ENCODE assay signal across 26 mouse cellular contexts in the genomic region with DNA sequence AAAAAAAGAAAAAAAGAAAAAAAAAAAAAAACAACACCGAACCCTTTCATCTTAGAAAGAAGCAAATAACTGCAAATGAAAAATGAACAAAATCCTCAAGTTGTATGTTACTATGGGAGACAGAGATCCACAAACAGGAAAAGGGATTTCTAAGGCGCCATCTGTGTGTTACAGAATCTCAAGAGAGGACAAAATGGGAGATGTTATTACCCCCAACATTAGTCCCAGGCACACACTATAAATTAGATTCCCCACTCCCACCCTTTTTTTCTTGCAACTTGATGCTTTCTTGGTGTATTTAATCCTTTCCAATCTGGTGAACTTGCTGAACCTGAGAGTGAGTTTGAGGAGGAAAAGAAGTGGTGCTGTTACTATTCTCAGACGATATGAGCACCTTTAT.
"Had no signal": no experiment of that assay in that cellular context is flagged by ENCODE, and none has a peak within 500 bp of the region (broad histone marks: within the 10 kb centered on the region; RNA-seq: fewer than 3 reads in every experiment).

No protein-coding gene starts in this region.

- H3K27me3 ChIP-seq: embryonic facial prominence, embryonic 12.5 days; embryonic facial prominence, embryonic 13.5 days; embryonic facial prominence, embryonic 15.5 days; forebrain, embryonic 13.5 days; forebrain, embryonic 15.5 days had no signal

- H3K36me3 ChIP-seq: embryonic facial prominence, embryonic 10.5 days; embryonic facial prominence, embryonic 12.5 days; embryonic facial prominence, embryonic 13.5 days; embryonic facial prominence, embryonic 15.5 days; forebrain, embryonic 10.5 days; forebrain, embryonic 15.5 days had no signal

- H3K9me3 ChIP-seq: embryonic facial prominence, embryonic 10.5 days; embryonic facial prominence, embryonic 12.5 days; embryonic facial prominence, embryonic 13.5 days; embryonic facial prominence, embryonic 15.5 days; forebrain, embryonic 10.5 days; forebrain, embryonic 13.5 days; forebrain, embryonic 15.5 days had no signal

- H3K27ac ChIP-seq: embryonic facial prominence, embryonic 10.5 days; embryonic facial prominence, embryonic 12.5 days; embryonic facial prominence, embryonic 13.5 days; embryonic facial prominence, embryonic 15.5 days; forebrain, embryonic 10.5 days; forebrain, embryonic 13.5 days; forebrain, embryonic 15.5 days; gastrocnemius, adult 2 months; heart, adult 2 months had no signal

- H3K9ac ChIP-seq: embryonic facial prominence, embryonic 12.5 days; embryonic facial prominence, embryonic 13.5 days; embryonic facial prominence, embryonic 15.5 days; forebrain, embryonic 13.5 days; forebrain, embryonic 15.5 days had no signal

- ATAC-seq: forebrain, embryonic 13.5 days; forebrain, embryonic 14.5 days; forebrain, embryonic 15.5 days; forebrain, embryonic 16.5 days had no signal

- H3K4me2 ChIP-seq: embryonic facial prominence, embryonic 12.5 days; embryonic facial prominence, embryonic 13.5 days; embryonic facial prominence, embryonic 15.5 days; forebrain, embryonic 13.5 days; forebrain, embryonic 15.5 days had no signal

- DNase-seq: cerebellum, adult 2 months; cerebellum, adult 8-10 months; cerebellum, adult 9-10 months; cerebellum, adult 9-11 months; cerebellum, postnatal 10 days; cerebellum, postnatal 14 days; cerebellum, postnatal 25 days; cerebellum, postnatal 36 days; embryo, embryonic 11 days; gastrocnemius, adult 2 months; gastrocnemius, postnatal 10 days; gastrocnemius, postnatal 14 days; gastrocnemius, postnatal 25 days; gastrocnemius, postnatal 36 days; heart, adult 18-20 months; heart, adult 2 months had no signal

- H3K4me3 ChIP-seq: embryonic facial prominence, embryonic 10.5 days; embryonic facial prominence, embryonic 12.5 days; embryonic facial prominence, embryonic 13.5 days; embryonic facial prominence, embryonic 15.5 days; erythroblast, embryonic 14.5 days; forebrain, embryonic 10.5 days; forebrain, embryonic 13.5 days; forebrain, embryonic 15.5 days; gastrocnemius, adult 2 months; heart, adult 2 months had no signal
